Mouse (Mus musculus) liver, embryonic 14.5 days (tissue): ENCODE data around the gene Tmem151a.

Source experiments
- CTCF ChIP-seq: IDR thresholded peaks from 2 replicates; pipeline ENCODE4 v1.5.1; 2016; ENCODE audit warnings: antibody characterized with exemption, low read depth, control low read depth
- EP300 ChIP-seq: IDR thresholded peaks from 2 replicates; pipeline ENCODE4 v1.6.1; 2016; ENCODE audit warnings: antibody characterized with exemption, low read depth

GRCm38 (mm10) chr19:5071545-5072369 lies 13.6 kb downstream of the Tmem151a start:
- TF ChIP-seq CTCF (0 out of 2 replicates have a peak, but pooled peaks have one; percentile 2), EP300 (no peak)
